Mouse (Mus musculus) ES-E14 (cell line): Measurements from ENCODE around the gene Rp9. TPM values are rescaled to one million over a fixed set of nuclear protein-coding genes. Genes with fewer than 3 reads are reported as not detected.
"Not testable (repeated sequence)": the region's sequence is repeated elsewhere in the genome, so short reads cannot be mapped to it uniquely, and the experiment has no call there.

ENCODE experiments used
- DNase-seq: peaks from one replicate; pipeline ENCODE4 v3.0.0-alpha.2; 2013; ENCODE audit warnings: low read depth, low spot score
- H3K27ac ChIP-seq: 2 replicates; pipeline ENCODE4 v1.5.1; 2012; ENCODE audit warnings: low read depth, mild to moderate bottlenecking, low read length, moderate library complexity, mixed read lengths; ENCODE audit not compliant: poor library complexity, insufficient read depth, severe bottlenecking
- H3K36me3 ChIP-seq: 2 replicates; pipeline ENCODE4 v1.6.1; 2012; ENCODE audit warnings: mild to moderate bottlenecking, low read length, moderate library complexity, mixed read lengths; ENCODE audit not compliant: control insufficient read depth, poor library complexity, insufficient read depth, severe bottlenecking
- H3K4me1 ChIP-seq, 2 experiments: fragments of 150-350 bp in 1 of 2; sonication (generic) in 1 of 2; 2 replicates each; pipeline ENCODE4 v1.6.1; 2012; ENCODE audit warnings: low read length in 2 of 2, mild to moderate bottlenecking in 1 of 2, mixed read lengths in 1 of 2; ENCODE audit not compliant: control insufficient read depth in 2 of 2, insufficient read depth in 2 of 2, poor library complexity in 1 of 2
- H3K4me3 ChIP-seq, 2 experiments: fragments of 150-350 bp in 1 of 2; sonication (generic) in 1 of 2; 2 replicates each; pipeline ENCODE4 v1.5.1; 2012; ENCODE audit warnings: low read length in 2 of 2, low read depth in 1 of 2, mild to moderate bottlenecking in 1 of 2, mixed read lengths in 1 of 2; ENCODE audit not compliant: insufficient read depth in 1 of 2, poor library complexity in 1 of 2, severe bottlenecking in 1 of 2
- H3K9ac ChIP-seq: 2 replicates; pipeline ENCODE4 v1.6.1; 2012; ENCODE audit warnings: low read depth, mild to moderate bottlenecking, low read length, mixed read lengths; ENCODE audit not compliant: poor library complexity, insufficient read depth, severe bottlenecking
- H3K9me3 ChIP-seq: fragments of 150-350 bp; sonication (generic); 2 replicates; pipeline ENCODE4 v1.6.1; 2012; ENCODE audit warnings: low read depth, mild to moderate bottlenecking, low read length; ENCODE audit not compliant: control insufficient read depth, insufficient read depth
- CHD2 ChIP-seq: IDR thresholded peaks from 2 replicates; pipeline ENCODE4 v1.6.1; 2014; ENCODE audit warnings: mild to moderate bottlenecking, low read depth, low read length, inconsistent platforms
- HCFC1 ChIP-seq: IDR thresholded peaks from 2 replicates; pipeline ENCODE4 v1.6.1; 2012; ENCODE audit warnings: low read length, inconsistent platforms, borderline replicate concordance; ENCODE audit not compliant: insufficient read depth
- MAFK ChIP-seq: IDR thresholded peaks from 2 replicates; pipeline ENCODE4 v1.6.1; 2014; ENCODE audit warnings: mild to moderate bottlenecking, low read depth, low read length, inconsistent platforms; ENCODE audit not compliant: insufficient read depth
- ZC3H11A ChIP-seq: IDR thresholded peaks from 2 replicates; pipeline ENCODE4 v1.6.1; 2012; ENCODE audit warnings: low read depth, mild to moderate bottlenecking, inconsistent platforms, low read length, borderline replicate concordance
- ZNF384 ChIP-seq: IDR thresholded peaks from 2 replicates; pipeline ENCODE4 v1.6.1; 2012; ENCODE audit warnings: low read depth, low read length, inconsistent platforms
- in situ Hi-C, 2 experiments: fragments of 600-800 bp; cut with MboI; formaldehyde crosslinking; loops; one replicate each; pipeline ENCODE4 v1.15.1; 2025; ENCODE audit warnings: low sequenced_read_pairs in 2 of 2, inconsistent platforms in 1 of 2; ENCODE audit not compliant: unreplicated experiment in 2 of 2
- total RNA-seq: library from RNA; depleted of rRNA; stranded (reverse); fragments of 300-350 nt; gene quantifications from 2 replicates; pipeline ENCODE4 v1.2.3, GENCODE M21; 2012

The Rp9 gene
- total RNA-seq, 1 experiment: 32.8 TPM

DNA sequence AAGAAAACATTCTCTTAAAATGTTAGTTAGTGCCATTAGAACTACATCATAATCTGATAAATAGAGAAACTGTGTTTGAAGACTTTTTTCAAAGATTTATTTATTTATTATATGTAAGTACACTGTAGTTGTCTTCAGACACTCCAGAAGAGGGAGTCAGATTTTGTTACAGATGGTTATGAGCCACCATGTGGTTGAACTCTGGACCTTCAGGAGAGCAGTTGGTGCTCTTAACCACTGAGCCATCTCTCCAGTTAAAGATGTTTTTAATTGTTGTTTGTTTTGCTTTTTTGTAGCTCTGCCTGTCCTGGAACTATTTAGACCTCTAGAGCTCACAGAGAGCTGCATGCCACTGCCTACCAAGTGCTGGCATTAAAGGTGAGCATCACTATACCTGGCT, 14.5 kb downstream of the Rp9 start:
- Histone ChIP-seq H3K9me3 (no peaks in the 10 kb centered on the region), H3K36me3 (peaks cover 17% of the 10 kb centered on the region; the same call in 1 of the 2 replicates), H3K9ac (no peak overlapping the region), H3K4me3 (no peak overlapping the region), H3K4me1 (no peaks in the 10 kb centered on the region), H3K27ac (no peak overlapping the region)
- DNase-seq: no peak
- in situ Hi-C loops: no loop called here
- TF ChIP-seq MAFK (no peak), HCFC1 (no peak), CHD2 (no peak), ZNF384 (no peak), ZC3H11A (no peak)

DNA sequence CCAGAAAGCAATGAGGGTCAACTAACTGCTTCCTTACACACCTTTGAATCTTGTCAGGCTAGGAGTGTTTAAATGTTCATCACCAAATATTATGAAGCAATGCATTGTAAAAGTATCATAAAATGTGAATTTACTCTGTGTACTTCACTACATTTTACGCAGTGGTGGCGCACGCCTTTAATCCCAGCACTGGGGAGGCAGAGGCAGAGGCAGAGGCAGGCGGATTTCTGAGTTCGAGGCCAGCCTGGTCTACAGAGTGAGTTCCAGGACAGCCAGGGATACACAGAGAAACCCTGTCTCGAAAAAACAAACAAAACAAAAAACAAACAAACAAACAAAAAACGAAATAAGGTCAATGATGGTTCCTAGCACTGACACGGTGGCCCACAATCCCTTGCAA, 15.6 kb downstream of the Rp9 start, which contains the start of gene Gm17545:
Gene Gm17545 (plus strand): TSS at position 301 of the 400 bp plus-strand sequence.
- in situ Hi-C loops, H3K4me1 ChIP-seq, H3K9ac ChIP-seq, H3K9me3 ChIP-seq, DNase-seq, H3K27ac ChIP-seq, H3K4me3 ChIP-seq: not testable (repeated sequence)
- H3K36me3 ChIP-seq: peaks cover 17% of the 10 kb centered on the region; the same call in 1 of the 2 replicates

DNA sequence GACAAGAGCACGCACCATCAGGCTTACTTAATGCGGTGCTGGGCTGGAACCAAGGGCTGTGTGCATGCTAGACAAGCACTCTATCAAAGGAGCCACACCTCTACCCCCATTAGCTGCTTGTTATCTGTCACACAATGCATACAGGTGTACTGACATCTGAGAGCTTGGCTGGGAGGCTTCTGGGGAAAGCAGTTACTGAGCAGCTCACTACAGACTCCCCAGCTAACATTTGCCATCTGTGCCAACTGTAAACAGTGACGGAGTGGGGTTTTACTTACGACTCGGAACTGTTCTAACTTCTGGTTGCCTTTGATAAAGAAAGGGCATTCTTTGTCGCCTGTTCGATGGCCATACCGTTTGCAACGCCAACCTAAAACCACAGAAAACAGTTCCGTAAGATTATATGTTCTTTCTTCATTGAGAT, 16.0 kb downstream of the Rp9 start:
- in situ Hi-C loops: no loop called here
- H3K9me3 ChIP-seq: no peaks in the 10 kb centered on the region
- H3K4me1 ChIP-seq: peaks cover 0 to 2% of the 10 kb centered on the region in 2 experiments; a peak in 1 of 4 replicates
- DNase-seq: no peak
- H3K9ac ChIP-seq: no peak overlapping the region
- no peak overlapping the region for H3K27ac ChIP-seq
- peaks cover 17% of the 10 kb centered on the region; the same call in 1 of the 2 replicates for H3K36me3 ChIP-seq
- no peak for TF ChIP-seq HCFC1
- TF ChIP-seq ZNF384: no peak
- no peak for TF ChIP-seq CHD2
- TF ChIP-seq MAFK: no peak
- no peak for TF ChIP-seq ZC3H11A
- H3K4me3 ChIP-seq: no peak overlapping the region

DNA sequence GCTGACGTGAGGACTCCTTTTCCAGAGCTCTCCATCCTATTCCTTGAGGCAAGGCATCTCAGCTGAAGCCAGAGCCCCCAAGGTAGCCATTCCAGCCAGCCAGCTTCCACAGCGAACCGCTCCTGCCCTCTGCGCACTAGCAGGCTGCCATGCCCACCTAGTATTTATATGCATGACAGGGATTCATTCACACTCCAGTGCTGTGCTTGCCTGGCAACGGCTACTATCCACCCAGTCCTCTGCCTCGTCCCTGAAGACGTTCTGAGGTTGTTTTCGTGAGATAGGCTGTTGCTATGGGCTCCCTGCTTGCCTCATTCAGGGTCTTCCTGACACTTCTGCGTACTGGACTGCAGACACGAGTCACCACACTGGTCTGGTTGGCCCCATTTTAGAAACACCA, 16.8 kb downstream of the Rp9 start:
- Histone ChIP-seq H3K36me3 (peaks cover 19% of the 10 kb centered on the region; the same call in 1 of the 2 replicates), H3K9ac (no peak overlapping the region), H3K27ac (no peak overlapping the region), H3K9me3 (no peaks in the 10 kb centered on the region), H3K4me3 (no peak overlapping the region), H3K4me1 (peaks cover 0 to 2% of the 10 kb centered on the region in 2 experiments; a peak in 1 of 4 replicates)
- DNase-seq: no peak
- TF ChIP-seq CHD2 (no peak), ZC3H11A (no peak), MAFK (no peak), ZNF384 (no peak), HCFC1 (no peak)
- in situ Hi-C loops: no loop called here

DNA sequence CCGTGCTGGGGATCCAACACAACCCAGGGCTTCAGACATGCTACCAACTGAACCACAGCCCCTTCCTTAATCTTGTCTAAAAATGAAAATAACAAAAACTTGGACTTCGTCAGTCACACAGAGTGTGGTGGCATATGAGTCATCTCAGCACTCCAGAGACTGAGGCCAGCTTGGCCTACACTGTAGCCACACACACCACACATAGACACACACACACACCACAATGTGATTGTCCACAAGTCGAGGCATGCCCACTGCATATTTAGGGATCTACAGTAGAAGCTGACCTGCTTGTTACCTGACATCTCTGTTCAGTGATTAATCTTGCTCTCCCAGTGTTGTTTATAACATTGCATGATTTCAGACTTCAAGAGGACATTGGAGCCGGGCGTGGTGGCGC, 20.3 kb downstream of the Rp9 start:
- TF ChIP-seq MAFK (no peak), HCFC1 (no peak), ZC3H11A (no peak), ZNF384 (no peak), CHD2 (no peak)
- H3K36me3 ChIP-seq: peaks cover 14% of the 10 kb centered on the region; the same call in 1 of the 2 replicates

More for the DNA sequence above, 20.3 kb downstream of the Rp9 start:
- no peak overlapping the region for H3K4me3 ChIP-seq
- no peak overlapping the region for H3K9ac ChIP-seq
- no peak overlapping the region for H3K27ac ChIP-seq
- peaks cover 0 to 2% of the 10 kb centered on the region in 2 experiments; a peak in 1 of 4 replicates for H3K4me1 ChIP-seq
- DNase-seq: no peak
- in situ Hi-C loops: no loop called here
- no peaks in the 10 kb centered on the region for H3K9me3 ChIP-seq
